Mouse (Mus musculus) cerebellum, adult 9-11 months (tissue): Measurements from ENCODE around the gene Kars.

Experiments
- DNase-seq: peaks from one replicate; pipeline ENCODE4 v3.0.0; 2022

Kars gene

DNA sequence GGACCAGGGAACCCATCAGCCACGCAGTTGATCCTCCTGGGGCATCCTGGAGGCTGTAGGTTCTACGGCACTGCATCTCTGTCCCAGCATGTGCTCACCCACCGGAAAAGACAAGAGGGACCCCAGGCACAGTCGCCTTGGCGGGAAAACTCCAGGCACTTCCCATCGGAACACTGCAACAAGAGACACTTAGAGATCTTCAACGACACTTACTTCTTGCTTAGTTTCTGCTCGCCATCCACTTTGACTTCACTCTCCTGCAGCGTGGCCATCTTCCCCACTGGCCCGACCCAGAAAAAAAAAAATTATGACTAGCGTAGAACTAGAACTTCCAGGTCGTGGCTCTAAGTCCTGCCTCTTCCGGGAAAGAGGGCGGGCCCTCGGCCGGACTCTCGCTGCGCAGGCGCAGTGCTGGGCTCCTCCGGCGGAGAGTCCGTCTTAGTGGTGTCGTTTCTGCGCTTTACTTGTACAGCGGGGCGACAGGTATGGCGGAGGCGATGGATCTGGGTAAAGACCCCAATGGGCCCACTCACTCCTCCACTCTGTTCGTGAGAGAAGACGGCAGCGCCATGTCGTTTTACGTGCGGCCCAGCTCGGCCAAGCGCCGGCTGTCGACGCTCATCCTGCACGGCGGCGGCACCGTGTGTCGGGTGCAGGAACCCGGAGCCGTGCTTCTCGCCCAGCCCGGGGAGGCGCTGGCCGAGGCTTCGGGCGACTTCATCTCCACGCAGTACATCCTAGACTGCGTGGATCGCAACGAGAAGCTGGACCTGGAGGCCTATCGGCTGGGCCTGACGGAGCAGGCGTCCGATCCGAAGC is at the start of gene Kars, which contains the start of gene Terf2ip:
TSS of gene Kars (minus strand) at position 327 of the 819 bp plus-strand sequence.
TSS of gene Terf2ip (plus strand) at position 402 of the 819 bp plus-strand sequence.
- peak; percentile 95 for DNase-seq

DNA sequence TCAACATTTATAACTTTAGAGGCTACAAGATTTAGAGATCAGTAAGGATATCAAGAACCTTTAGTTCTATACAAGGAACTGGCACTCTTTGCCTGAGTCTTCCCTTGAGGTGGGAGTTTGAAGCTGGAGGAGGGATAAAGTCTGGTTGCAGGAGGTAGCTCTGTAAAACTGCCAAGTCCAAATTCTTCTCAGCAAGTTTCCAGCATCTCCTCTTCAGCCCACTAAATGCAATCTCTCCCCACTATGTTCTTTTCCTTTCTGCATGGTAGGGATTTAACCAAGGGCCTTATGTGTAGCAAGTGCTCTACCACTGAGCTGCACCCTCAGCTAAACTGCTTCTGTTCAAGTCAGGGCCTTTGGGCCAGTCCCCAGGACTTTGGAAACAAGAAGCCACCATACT is 43.3 kb upstream of the Kars start:
- DNase-seq, result no peak

DNA sequence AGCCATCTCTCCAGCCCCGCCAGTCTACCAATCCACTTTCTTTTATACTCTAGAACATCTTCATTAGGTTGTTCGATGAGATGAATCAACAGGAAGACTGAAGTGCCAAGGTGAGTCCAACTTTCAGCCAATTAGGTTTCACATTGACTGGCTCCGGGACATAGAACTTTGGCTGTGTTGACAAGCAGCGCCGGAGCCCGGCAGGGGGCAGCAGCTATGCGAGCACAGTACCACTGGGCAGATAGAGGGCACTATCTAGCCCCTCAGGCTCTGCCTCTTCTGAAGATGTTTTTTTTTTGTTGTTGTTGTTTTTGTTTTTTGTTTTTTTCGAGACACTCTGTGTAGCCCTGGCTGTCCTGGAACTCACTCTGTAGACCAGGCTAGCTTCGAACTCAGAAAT is 40.4 kb upstream of the Kars start:
- no peak for DNase-seq

DNA sequence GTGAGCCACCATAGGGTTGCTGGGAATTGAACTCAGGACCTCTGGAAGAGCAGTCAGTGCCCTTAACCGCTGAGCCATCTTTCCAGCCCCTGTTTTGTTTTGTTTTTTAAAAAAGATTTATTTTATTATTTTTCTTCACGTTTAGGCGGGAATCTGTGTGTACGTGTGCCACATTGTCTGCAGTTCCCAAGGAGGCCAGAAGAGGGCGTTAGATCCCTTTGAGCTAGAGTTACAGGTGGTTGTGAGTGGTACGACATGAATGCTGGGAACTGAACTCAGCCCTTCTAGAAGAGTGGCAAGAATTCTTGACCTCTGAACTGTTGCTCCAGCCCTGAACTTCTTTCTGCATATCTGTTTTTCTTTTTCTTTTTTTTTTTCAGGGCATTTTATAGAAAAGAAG is 38.9 kb upstream of the Kars start:
- DNase-seq, result no peak

DNA sequence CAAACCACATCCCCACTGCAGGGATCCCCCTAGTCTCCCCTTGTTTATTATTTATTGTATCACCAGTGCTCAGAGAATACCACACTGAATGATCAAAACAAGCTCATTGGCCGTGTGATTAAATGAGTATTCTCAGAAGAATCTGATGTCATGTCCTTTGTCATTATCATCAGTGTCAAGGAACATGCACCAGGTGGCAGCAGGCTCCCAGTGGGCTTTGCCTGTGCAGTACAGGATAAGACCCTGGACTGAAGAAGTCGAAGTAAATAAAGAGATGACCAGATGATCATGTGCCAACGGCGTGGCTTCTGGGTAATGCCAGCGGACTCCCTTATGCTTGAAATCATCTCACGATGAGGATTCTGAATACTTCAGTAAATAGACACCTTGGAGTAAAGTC is 37.2 kb upstream of the Kars start:
- DNase-seq, result no peak

DNA sequence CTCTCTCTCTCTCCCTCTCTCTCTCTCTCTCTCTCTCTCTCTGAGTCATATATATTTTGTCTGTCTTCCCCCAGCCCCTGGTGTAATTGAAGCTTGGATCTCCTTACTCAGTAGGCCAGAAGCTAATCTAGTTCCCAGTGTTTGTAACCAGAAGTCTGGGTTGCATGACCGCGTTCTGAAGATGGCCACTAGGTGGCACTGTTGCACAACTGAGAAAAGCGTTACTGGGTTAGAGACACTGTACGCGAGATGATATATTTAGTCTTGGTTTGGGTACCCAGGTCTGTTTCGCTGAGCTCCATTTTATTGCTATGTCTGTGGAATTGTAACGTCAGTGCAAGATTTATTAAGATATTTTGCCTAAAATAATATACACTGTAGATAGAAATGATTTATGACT is 34.8 kb upstream of the Kars start:
- peak; percentile 60 for DNase-seq

DNA sequence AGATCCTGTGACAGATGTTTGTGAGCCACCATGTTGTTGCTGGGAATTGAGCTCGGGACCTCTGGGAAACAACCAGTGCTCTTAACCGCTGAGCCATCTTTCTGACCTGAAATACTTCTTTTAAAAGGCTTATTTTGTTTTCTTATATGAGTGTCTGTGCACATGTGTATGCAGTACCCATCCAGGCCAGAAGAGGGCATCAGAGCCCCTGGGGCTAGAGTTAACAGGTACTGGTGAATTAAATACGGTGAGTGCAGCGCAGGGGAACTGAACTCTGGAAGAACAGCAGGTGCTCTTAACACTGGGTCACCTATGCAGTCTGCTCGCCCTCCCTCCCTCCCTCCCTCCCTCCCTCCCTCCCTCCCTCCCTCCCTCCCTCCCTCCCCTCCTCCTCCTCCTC is 34.1 kb upstream of the Kars start:
- DNase-seq, result no peak

DNA sequence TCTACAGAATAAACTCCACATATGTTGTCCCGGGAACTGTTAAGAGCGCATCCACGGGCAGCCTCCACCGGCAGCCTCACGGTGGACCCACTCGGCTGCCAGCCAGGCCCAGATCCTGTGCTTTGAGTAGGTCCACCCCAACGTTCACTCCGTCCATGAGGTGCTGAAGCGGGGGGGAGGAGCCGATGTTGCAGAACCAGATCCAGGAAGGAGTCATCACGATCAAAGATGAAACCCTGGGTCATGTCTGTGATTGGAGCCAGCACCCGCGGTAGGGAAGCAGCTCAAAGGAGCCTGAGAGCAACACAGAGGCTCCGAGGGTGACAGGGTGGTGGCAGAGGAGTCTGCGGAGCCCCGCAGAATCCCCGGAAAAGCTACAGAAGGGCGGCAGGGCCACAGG is 26.4 kb upstream of the Kars start:
- no peak for DNase-seq

DNA sequence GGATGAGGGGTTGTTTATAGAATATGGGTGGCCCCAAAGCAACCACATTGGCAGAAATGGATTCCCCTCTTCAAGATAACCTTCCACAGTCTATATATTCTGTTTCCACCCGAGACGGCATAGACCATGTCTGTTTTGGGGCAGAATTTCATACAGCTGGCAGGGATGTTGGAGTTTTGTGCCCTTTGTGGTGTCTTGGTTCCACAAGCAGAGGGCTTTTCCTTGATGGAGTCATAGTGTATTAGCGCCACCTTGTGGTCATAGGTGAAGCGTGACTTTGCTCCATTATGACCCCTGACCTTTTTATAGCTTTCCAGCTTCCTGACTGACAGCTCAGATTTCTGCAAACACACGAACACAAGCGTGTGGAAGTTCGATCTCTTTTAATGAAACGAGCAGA is 23.5 kb upstream of the Kars start:
- peak; percentile 22 for DNase-seq

DNA sequence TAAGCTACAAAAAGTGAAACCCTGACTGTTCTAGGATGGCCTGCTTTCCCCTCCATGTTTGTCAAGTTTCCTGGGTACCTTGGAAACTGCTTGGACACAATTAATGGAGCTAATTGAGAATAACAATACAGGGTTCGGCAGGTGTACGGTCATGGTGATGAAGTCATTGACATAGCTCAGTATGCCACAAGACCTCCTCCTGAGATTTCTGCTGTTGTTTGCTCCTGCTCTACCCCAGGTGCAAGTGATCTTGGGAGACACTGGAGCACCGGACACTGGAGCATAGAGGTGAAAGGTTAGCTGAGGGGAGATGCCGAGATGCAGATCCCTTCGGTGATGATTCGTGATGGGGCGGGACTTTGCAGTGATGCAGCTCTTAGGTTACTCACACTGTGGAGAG is 21.9 kb upstream of the Kars start:
- no peak for DNase-seq

DNA sequence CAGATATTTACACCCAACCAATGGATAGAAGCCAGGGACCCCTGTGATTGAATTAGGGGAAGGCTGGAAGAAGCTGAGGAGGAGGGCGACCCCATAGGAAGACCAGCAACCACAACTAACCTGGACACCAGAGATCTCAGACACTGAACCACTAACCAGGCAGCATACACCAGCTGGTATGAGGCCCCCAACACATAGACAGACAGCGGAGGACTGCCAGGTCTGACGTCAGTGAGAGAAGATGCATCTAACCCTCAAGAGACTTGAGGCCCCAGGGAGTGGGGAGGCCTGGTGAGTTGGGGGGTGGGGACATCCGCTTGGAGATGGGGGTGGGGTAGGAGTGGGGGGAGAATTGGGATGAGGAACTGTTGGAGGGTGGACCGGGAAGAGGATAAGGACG is 19.5 kb upstream of the Kars start:
- no peak for DNase-seq

DNA sequence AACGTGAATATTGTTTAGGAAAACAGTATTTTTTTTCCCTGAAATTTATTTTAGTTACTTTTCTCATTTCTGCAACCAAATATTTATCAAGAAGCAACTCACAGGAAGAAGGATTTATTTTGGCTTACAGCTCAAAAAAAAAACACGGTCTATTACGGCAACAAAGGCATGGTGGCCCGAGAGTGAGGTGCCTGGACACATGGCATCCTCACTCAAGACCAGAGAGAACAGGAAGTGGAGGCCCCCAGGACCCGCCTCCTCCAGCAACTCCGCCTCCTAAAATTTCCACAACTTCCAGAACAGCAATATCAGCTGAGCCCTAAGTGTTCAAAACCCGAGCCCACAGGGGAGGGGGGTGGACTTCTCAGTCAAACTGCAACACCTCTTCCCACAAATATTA is 18.3 kb upstream of the Kars start:
- DNase-seq, result no peak

DNA sequence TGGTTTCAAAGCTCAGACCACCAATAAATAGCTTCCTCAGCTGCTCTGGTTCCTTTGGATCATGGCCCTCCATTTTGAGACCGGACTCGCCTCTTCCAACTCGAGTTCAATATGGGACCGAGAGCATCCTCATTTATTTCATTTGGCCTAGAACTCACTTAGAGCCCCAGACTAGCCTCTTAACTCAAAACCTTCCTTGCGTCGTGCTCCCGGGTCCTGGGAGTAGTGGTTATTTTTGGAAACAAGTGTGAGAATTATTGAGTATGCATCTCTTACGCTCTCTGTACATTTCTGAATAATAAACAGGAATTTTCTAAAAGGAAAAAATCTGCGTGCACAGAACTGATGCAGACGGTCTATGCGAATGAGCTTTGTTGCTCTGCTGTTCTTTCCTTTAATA is 3.8 kb upstream of the Kars start, which contains the start of gene Gm6793:
TSS of gene Gm6793 (minus strand) at position 101 of the 400 bp plus-strand sequence.
- no peak for DNase-seq

DNA sequence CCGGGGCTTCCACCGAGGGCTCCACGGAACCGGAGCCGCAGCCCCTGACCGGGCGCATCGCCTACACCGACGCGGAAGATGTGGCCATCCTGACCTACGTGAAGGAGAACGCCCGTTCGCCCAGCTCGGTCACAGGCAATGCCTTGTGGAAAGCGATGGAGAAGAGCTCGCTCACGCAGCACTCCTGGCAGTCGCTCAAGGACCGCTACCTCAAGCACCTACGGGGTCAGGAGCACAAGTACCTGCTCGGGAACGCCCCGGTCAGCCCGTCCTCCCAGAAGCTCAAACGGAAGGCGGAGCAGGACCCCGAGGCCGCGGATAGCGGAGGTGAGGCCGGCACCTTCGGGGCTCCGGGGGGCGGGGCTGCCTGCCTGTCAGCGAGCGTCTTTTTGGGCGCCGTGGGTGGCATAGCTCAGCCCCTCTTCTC is 706 bp upstream of the Kars start:
- DNase-seq, result peak; percentile 67

DNA sequence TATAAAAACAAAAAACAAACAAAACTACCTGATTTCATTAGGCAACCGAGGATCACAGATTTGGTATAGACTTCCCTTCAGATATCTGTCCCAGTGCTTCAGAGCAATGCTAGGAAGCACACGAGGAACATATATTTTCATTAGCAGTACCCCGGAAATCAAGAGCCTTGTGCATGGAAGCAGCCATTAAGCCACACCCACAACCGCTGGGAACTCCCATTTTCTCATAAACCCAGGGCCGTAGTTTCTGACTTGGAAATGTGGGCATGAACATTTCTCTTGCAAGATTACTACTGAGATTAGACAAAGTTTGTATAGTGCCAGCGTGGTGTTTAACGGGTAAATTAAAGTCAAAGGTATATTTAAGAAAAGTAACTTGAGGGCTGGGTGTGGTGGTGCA is 1.6 kb downstream of the Kars start:
- no peak for DNase-seq

DNA sequence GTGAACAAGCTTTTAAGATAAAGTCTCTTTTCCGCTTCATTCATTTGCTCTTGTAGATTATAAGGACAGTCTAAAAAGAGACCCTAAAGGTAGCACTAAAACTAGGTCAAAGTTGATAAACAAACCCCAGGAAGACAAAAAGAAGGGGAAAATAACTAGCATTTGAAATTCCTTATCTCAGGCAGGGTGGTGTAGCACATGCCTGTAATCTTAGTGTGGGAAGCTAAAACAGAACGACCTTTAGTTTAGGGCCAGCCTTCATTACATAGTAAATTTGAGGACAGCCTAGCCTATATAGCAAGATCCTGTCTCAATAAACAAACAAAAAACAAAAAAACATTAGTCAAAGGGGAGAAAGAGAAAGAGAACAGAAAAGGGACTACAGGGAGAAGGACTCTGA is 3.5 kb downstream of the Kars start:
- DNase-seq, result no peak

DNA sequence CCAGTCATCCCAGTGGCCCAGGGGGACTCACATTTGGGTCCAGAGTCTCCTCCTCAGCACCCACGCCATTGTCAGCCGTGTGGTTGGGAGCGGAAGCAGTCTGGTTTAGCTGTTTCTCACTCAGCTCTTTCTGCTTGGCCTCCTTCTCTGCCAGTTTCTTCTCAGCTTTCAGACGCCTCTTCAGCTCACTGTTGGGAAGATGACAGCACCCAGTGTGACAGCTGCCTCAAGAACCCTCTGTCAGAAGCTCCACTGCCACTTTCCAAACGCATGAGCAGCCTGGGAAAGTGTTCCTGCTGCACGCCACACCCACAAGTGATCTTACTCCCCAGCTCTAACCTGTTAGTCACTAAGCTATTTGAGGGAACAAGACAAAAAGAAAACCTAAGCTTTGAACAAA is 5.5 kb downstream of the Kars start:
- no peak for DNase-seq

DNA sequence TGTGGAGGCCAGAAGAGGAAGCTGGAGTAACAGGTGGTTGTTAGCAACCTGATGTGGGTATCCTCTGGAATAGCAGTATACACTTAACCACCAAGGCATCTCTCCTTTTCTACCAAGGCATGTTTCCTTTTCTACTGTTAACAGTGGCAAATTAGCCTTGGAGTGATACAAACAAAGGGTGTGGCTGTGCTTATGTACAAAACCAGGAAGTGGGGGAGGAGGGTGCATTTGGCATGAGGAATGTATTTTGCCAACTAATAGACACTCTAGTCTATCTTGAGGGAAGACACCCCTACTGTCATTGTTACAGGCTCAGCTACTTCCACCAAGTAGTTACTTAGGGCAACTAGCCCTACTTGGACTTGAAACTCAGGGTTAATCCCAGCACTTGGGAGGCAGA is 6.4 kb downstream of the Kars start:
- no peak for DNase-seq

DNA sequence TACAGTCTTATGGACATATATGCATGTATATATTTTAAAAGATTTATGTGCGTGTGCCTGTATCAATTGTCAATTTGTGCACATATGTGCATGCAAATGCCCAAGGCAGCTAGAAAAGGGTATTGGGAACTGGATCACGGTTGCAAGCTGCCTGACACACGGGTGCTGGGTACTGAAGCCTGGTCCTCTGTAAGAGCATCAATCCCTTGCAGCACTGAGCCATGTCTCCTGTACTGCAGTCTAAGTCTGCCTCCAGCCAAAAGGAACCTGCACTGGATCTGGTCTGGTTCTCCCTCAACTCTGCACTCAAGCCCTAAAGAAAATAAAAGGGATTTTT is 18.5 kb downstream of the Kars start:
- DNase-seq, result no peak

DNA sequence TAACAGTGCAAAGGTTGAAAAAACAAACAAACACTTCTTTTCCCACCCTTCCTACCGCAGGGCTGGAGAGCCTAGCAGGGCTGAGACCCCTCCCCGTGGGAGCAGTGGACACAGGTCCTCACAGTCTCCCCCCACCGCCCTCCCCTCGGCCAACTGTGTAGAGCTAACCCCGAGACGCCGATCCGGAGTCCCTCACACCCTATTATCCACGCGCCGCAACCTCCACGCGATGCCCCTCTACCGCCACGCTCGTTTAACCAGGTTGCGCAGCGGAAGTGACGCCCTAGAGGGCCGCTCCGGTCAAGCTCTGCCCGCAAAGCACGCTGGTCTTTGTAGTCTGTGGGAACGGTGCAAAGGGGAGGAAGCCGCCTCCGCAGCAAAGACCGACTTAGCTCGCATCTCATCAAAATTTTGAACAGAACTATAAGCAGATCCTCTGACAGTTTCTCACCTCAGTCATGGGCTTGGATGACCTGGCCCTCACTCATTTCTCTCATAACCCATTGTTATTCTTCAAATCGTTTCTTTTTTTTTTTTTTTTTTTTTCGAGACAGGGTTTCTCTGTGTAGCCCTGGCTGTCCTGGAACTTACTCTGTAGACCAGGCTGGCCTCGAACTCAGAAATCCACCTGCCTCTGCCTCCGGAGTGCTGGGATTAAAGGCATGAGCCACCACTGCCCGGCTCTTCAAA is 19.0 kb downstream of the Kars start, which contains the start of gene Adat1:
TSS of gene Adat1 (minus strand) at position 290 of the 690 bp plus-strand sequence.
- DNase-seq, result peak; percentile 88

DNA sequence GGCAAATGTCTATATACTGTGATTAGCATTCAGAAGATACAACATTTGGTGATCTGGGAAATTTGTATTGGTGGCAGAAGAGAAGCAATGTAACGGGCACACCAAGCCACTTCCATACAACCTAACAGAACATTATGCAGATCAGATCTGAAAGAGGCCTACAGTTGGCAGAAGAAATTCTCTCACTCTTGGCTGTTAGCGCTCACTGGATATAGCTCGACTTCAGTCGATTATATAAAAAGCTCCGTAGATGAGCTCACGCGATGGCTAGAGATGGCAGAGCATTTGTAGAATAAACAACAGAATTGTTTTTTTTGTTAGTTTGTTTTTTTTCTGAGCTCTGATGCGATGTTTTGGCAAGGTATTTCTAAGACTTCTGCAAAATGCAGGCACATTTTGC is 19.8 kb downstream of the Kars start:
- DNase-seq, result no peak

DNA sequence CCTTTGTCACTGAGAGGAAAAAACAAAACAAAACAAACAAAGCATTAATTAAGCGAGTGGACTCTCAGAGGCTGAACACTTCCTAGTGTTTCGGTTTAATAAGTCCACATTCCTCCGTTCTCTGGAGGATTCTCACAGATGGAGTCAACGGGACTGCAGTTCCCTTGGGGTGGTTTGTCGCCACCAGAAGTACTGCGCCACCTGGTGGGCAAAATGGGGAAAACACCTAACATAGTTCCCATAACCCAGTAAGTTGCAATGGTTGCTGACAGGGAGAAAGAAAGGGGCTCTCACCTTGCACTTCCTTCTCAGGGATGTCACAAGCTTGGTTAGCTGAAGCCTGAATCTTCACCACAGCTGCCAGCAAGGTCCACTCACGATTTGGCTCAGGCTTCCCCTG is 21.2 kb downstream of the Kars start:
- DNase-seq, result peak; percentile 71

DNA sequence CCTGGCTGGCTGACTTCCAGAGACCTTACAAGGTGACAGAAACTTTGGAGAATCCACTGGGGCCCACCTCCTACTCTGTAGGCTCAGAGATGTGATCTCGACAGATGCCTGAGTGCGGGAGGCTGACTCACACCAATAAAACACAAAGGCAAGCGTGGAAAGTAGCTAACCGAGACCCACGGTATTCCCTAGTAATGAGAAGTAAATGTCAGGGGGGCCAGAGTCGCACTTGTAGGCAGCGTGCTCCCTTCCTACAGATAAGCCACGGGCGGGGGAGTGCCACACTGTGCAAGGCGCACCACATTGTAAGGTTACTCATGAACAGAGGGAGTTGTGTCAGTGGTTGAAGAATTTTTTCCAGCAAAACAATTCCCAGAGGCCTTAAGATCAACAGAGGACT is 26.6 kb downstream of the Kars start:
- no peak for DNase-seq

DNA sequence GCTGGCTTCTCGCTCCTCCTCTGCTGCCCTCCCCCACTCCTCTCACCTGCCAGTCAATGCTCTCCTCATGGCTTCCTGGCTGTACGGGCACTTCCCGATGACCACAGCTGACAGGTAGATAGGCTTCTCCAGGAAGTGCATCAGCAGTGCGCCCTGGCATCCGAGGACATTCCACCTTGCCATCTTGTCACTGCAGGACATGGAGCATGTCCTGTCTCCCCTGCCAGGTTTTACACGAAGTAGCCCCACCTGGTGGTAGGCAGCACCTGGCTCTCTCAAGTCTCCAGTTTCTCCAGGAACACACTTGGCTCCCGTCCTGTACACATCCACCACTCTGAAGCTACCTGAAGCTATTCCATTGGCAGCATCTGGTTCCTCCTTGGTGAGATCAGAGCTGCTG is 29.0 kb downstream of the Kars start:
- peak; percentile 82 for DNase-seq

DNA sequence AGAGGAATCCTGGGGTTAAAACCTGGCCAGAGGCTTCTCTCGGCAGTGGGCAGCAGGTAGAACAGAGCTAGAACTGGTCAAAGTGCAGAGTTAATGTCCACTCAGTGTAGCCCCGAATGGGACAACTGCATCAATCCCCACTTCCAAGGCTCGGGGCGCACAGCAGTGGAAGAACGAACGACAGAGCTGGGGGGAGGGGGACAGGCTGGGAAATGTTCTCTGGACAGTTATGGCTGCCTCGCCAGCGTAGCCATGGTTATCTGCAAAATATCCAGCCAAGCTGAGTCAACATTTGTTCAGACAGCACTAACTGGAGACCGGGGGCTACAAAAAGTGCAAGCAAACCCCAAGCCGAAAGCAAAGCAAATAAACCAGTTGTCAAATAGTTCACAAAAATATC is 33.0 kb downstream of the Kars start:
- DNase-seq, result no peak
